Mouse (Mus musculus): ENCODE measurements around the gene Bhlha9.

DNA sequence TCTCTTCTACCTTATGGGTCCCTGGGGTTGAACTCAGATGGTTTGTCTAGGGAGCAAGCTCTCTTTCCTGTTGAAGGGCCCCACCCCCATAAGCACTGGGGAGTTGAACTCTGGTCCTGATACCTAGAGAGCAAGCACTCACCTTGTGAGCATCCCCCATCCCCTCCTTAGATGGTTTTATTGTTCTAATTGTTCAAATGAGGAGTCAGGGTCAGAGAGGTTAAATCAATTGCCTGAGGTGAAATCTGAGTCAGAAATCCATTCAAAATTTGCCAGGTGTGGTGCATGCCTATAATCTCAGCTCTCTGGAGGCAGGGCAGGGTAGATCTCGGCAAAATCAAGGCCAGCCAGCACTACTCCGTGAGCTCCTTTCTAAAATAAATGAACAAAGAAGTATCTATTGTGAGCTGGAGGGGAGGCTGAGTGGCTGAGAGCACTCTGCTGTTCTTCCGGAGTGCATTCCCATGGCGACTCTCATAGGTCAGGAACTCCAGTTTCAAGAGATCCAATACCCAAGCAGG lies 14.8 kb upstream of the Bhlha9 start:
- TF ChIP-seq EP300 (IDR thresholded peaks at IDR 0.05; ENCODE audit: insufficient read depth, low read depth, low read length) (no peak), POLR2A (IDR thresholded peaks at IDR 0.05; ENCODE audit: insufficient read depth, low read depth, low read length) (no peak), CTCF (IDR thresholded peaks at IDR 0.05) (no peak)

All from heart, adult 2 months (tissue).